Mouse (Mus musculus) c-Kit-positive CD71-positive TER-119-positive erythroid progenitor cells, embryonic 14.5 days (primary cell): ENCODE results near the gene Hsp90aa1.
"Not testable (repeated sequence)": the region's sequence is repeated elsewhere in the genome, so short reads cannot be mapped to it uniquely, and the experiment has no call there.

Experiments used
- DNase-seq: peaks from one replicate; pipeline ENCODE4 v3.0.0-alpha.2; 2013; ENCODE audit warnings: low spot score

Gene Hsp90aa1

GRCm38 (mm10) chr12:110702556-110702955 is at the start of gene Hsp90aa1:
TSS of gene Hsp90aa1 (minus strand) at chr12:110702728.
- no peak for DNase-seq

GRCm38 (mm10) chr12:110750770-110751439 is 48.4 kb upstream of the Hsp90aa1 start:
- DNase-seq, result no peak

GRCm38 (mm10) chr12:110738158-110738921 is 35.8 kb upstream of the Hsp90aa1 start:
- no peak for DNase-seq

- DNase-seq, result peak; percentile 96
Measured at GRCm38 (mm10) chr12:110737170-110738157, 34.9 kb upstream of the Hsp90aa1 start, which contains the start of gene Wdr20. TSS of gene Wdr20 (plus strand) at chr12:110737944.

- no peak for DNase-seq
Measured at GRCm38 (mm10) chr12:110736641-110737040, 34.1 kb upstream of the Hsp90aa1 start.

GRCm38 (mm10) chr12:110733254-110733653 is 30.7 kb upstream of the Hsp90aa1 start:
- DNase-seq, result not testable (repeated sequence)

GRCm38 (mm10) chr12:110726428-110726827 is 23.9 kb upstream of the Hsp90aa1 start:
- DNase-seq, result no peak

- DNase-seq, result no peak
Measured at GRCm38 (mm10) chr12:110725489-110725888, 23.0 kb upstream of the Hsp90aa1 start.

- no peak for DNase-seq
Measured at GRCm38 (mm10) chr12:110725051-110725450, 22.5 kb upstream of the Hsp90aa1 start.

GRCm38 (mm10) chr12:110716004-110716403 is 13.5 kb upstream of the Hsp90aa1 start:
- DNase-seq, result no peak

- DNase-seq, result no peak
Measured at GRCm38 (mm10) chr12:110714215-110714614, 11.7 kb upstream of the Hsp90aa1 start.

- DNase-seq, result no peak
Measured at GRCm38 (mm10) chr12:110713784-110714183, 11.3 kb upstream of the Hsp90aa1 start.

- no peak for DNase-seq
Measured at GRCm38 (mm10) chr12:110711270-110711669, 8.7 kb upstream of the Hsp90aa1 start.

- no peak for DNase-seq
Measured at GRCm38 (mm10) chr12:110707451-110707850, 4.9 kb upstream of the Hsp90aa1 start.

- peak; percentile 68 for DNase-seq
Measured at GRCm38 (mm10) chr12:110706337-110707231, 4.1 kb upstream of the Hsp90aa1 start.

GRCm38 (mm10) chr12:110705419-110705818 is 2.9 kb upstream of the Hsp90aa1 start:
- not testable (repeated sequence) for DNase-seq

GRCm38 (mm10) chr12:110703682-110704081 is 1.2 kb upstream of the Hsp90aa1 start:
- DNase-seq, result no peak

GRCm38 (mm10) chr12:110703008-110703471 is 512 bp upstream of the Hsp90aa1 start:
- DNase-seq, result peak; percentile 83

- not testable (repeated sequence) for DNase-seq
Measured at GRCm38 (mm10) chr12:110701363-110701762, 1.2 kb downstream of the Hsp90aa1 start.

- DNase-seq, result no peak
Measured at GRCm38 (mm10) chr12:110700730-110701129, 1.8 kb downstream of the Hsp90aa1 start.

GRCm38 (mm10) chr12:110699171-110699547 is 3.4 kb downstream of the Hsp90aa1 start:
- DNase-seq, result no peak
